Mouse (Mus musculus): ENCODE results near the gene Cyb561d1.

DNA sequence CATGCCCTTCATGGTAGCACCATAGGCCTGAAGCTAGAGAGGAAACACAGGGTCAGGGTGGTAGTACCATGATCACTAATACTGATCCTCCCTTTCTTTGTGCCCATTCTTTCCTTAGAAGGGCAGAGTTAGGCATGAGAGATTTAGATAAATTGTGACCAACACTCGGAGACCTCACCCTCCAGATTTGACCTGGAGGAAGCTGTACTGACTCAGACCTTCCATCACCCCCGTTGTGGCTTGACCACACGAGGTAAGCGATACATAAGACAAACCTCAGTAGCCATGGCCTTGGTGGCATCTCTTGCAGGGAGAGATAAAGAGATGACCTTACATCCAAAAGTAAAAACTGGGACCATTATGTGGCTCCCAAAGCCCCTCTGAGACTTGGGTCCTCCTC, 5.7 kb downstream of the Cyb561d1 start:
- no peak for TF ChIP-seq CTCF (IDR thresholded peaks at IDR 0.05; ENCODE audit: control insufficient read depth, insufficient read depth, low read length)
- no peak for TF ChIP-seq POLR2A (IDR thresholded peaks at IDR 0.05; ENCODE audit: borderline replicate concordance, control insufficient read depth, low read depth, low read length)
